Mouse (Mus musculus): ENCODE data around the gene Slc25a15. TPM values are rescaled to one million over a fixed set of nuclear protein-coding genes. Genes with fewer than 3 reads are reported as not detected.

The Slc25a15 gene
- polyA plus RNA-seq, 1 experiment from 2014 or later, result 17.7 TPM

- peak overlapping the region; percentile 82 for H3K4me2 ChIP-seq (ENCODE audit: low read depth, low read length)
- peak overlapping the region; percentile 76; the same call in 1 of the 2 replicates for H3K4me3 ChIP-seq (ENCODE audit: low read depth, low read length)
- no peak overlapping the region for H3K27ac ChIP-seq (replicated peaks; ENCODE audit: low read depth, low read length)
Measured at GRCm38 (mm10) chr8:22399285-22399880, 986 bp upstream of the Slc25a15 start.

GRCm38 (mm10) chr8:22397811-22398141 lies 621 bp downstream of the Slc25a15 start:
- no peaks in the 10 kb centered on the region for H3K4me1 ChIP-seq (ENCODE audit: control insufficient read depth, insufficient read depth, low read length)
- peak overlapping the region; percentile 82 for H3K4me2 ChIP-seq (ENCODE audit: low read depth, low read length)
- H3K9me3 ChIP-seq (replicated peaks; ENCODE audit: control insufficient read depth, low read length), result no peaks in the 10 kb centered on the region
- H3K27ac ChIP-seq (replicated peaks; ENCODE audit: low read depth, low read length), result no peak overlapping the region
- H3K9ac ChIP-seq (replicated peaks; ENCODE audit: low read length), result peak overlapping the region; percentile 80
- WGBS, result under 1% methylated on average over 13 of the region's 13 CpGs
- ATAC-seq (replicated peaks; ENCODE audit: insufficient number of reproducible peaks, low FRiP score, low TSS enrichment, low read depth), result no peak
- H3K4me3 ChIP-seq (ENCODE audit: low read depth, low read length), result peak overlapping the region; percentile 76
- H3K36me3 ChIP-seq (replicated peaks; ENCODE audit: control insufficient read depth, insufficient read depth, low read depth, low read length), result no peaks in the 10 kb centered on the region
- no peaks in the 10 kb centered on the region for H3K27me3 ChIP-seq (ENCODE audit: control insufficient read depth, insufficient read depth, low read length)
- DNase-seq (ENCODE audit: low spot score), result peak; percentile 40

More at GRCm38 (mm10) chr8:22399285-22399880, 986 bp upstream of the Slc25a15 start:
- no peaks in the 10 kb centered on the region for H3K4me1 ChIP-seq (ENCODE audit: control insufficient read depth, insufficient read depth, low read length)
- H3K9me3 ChIP-seq (replicated peaks; ENCODE audit: control insufficient read depth, low read length), result no peaks in the 10 kb centered on the region
- H3K27me3 ChIP-seq (ENCODE audit: control insufficient read depth, insufficient read depth, low read length), result no peaks in the 10 kb centered on the region
- no peak for ATAC-seq (replicated peaks; ENCODE audit: insufficient number of reproducible peaks, low FRiP score, low TSS enrichment, low read depth)
- H3K9ac ChIP-seq (replicated peaks; ENCODE audit: low read length), result peak overlapping the region; percentile 80; the same call in 1 of the 2 replicates
- DNase-seq (ENCODE audit: low spot score), result no peak
- H3K36me3 ChIP-seq (replicated peaks; ENCODE audit: control insufficient read depth, insufficient read depth, low read depth, low read length), result no peaks in the 10 kb centered on the region
- WGBS, result 84% methylated on average over 8 of the region's 8 CpGs

GRCm38 (mm10) chr8:22395256-22395655 lies 3.1 kb downstream of the Slc25a15 start:
- no peak for DNase-seq (ENCODE audit: low spot score)
- WGBS, result 93% methylated on average over 8 of the region's 8 CpGs
- H3K27ac ChIP-seq (replicated peaks; ENCODE audit: low read depth, low read length), result no peak overlapping the region

GRCm38 (mm10) chr8:22394471-22394870 lies 3.9 kb downstream of the Slc25a15 start:
- Histone ChIP-seq H3K36me3 (replicated peaks; ENCODE audit: control insufficient read depth, insufficient read depth, low read depth, low read length) (no peaks in the 10 kb centered on the region), H3K9ac (replicated peaks; ENCODE audit: low read length) (no peak overlapping the region), H3K4me2 (ENCODE audit: low read depth, low read length) (no peak overlapping the region), H3K4me3 (ENCODE audit: low read depth, low read length) (no peak overlapping the region), H3K27ac (replicated peaks; ENCODE audit: low read depth, low read length) (no peak overlapping the region), H3K4me1 (ENCODE audit: control insufficient read depth, insufficient read depth, low read length) (no peaks in the 10 kb centered on the region), H3K9me3 (replicated peaks; ENCODE audit: control insufficient read depth, low read length) (no peaks in the 10 kb centered on the region), H3K27me3 (ENCODE audit: control insufficient read depth, insufficient read depth, low read length) (no peaks in the 10 kb centered on the region)
- 71% methylated on average over 4 of the region's 4 CpGs for WGBS
- DNase-seq (ENCODE audit: low spot score) (no peak), ATAC-seq (replicated peaks; ENCODE audit: insufficient number of reproducible peaks, low FRiP score, low TSS enrichment, low read depth) (no peak)

More at GRCm38 (mm10) chr8:22395256-22395655, 3.1 kb downstream of the Slc25a15 start:
- no peak overlapping the region for H3K9ac ChIP-seq (replicated peaks; ENCODE audit: low read length)
- no peak overlapping the region for H3K4me3 ChIP-seq (ENCODE audit: low read depth, low read length)
- no peaks in the 10 kb centered on the region for H3K36me3 ChIP-seq (replicated peaks; ENCODE audit: control insufficient read depth, insufficient read depth, low read depth, low read length)
- ATAC-seq (replicated peaks; ENCODE audit: insufficient number of reproducible peaks, low FRiP score, low TSS enrichment, low read depth), result no peak
- H3K4me1 ChIP-seq (ENCODE audit: control insufficient read depth, insufficient read depth, low read length), result no peaks in the 10 kb centered on the region
- H3K27me3 ChIP-seq (ENCODE audit: control insufficient read depth, insufficient read depth, low read length), result no peaks in the 10 kb centered on the region
- H3K4me2 ChIP-seq (ENCODE audit: low read depth, low read length), result no peak overlapping the region
- no peaks in the 10 kb centered on the region for H3K9me3 ChIP-seq (replicated peaks; ENCODE audit: control insufficient read depth, low read length)

- Histone ChIP-seq H3K9me3 (replicated peaks; ENCODE audit: control insufficient read depth, low read length) (no peaks in the 10 kb centered on the region), H3K4me2 (ENCODE audit: low read depth, low read length) (no peak overlapping the region), H3K4me3 (ENCODE audit: low read depth, low read length) (no peak overlapping the region), H3K9ac (replicated peaks; ENCODE audit: low read length) (no peak overlapping the region), H3K36me3 (replicated peaks; ENCODE audit: control insufficient read depth, insufficient read depth, low read depth, low read length) (no peaks in the 10 kb centered on the region), H3K4me1 (ENCODE audit: control insufficient read depth, insufficient read depth, low read length) (no peaks in the 10 kb centered on the region), H3K27me3 (ENCODE audit: control insufficient read depth, insufficient read depth, low read length) (no peaks in the 10 kb centered on the region), H3K27ac (replicated peaks; ENCODE audit: low read depth, low read length) (no peak overlapping the region)
- 88% methylated on average over 8 of the region's 8 CpGs for WGBS
- ATAC-seq (replicated peaks; ENCODE audit: insufficient number of reproducible peaks, low FRiP score, low TSS enrichment, low read depth) (no peak), DNase-seq (ENCODE audit: low spot score) (no peak)
Measured at GRCm38 (mm10) chr8:22390766-22391463, 7.5 kb downstream of the Slc25a15 start.

- H3K36me3 ChIP-seq (replicated peaks; ENCODE audit: control insufficient read depth, insufficient read depth, low read depth, low read length), result no peaks in the 10 kb centered on the region
- ATAC-seq (replicated peaks; ENCODE audit: insufficient number of reproducible peaks, low FRiP score, low TSS enrichment, low read depth) (no peak), DNase-seq (ENCODE audit: low spot score) (no peak)
- no peaks in the 10 kb centered on the region for H3K27me3 ChIP-seq (ENCODE audit: control insufficient read depth, insufficient read depth, low read length)
- no peaks in the 10 kb centered on the region for H3K4me1 ChIP-seq (ENCODE audit: control insufficient read depth, insufficient read depth, low read length)
- 78% methylated on average over 10 of the region's 10 CpGs for WGBS
- H3K4me2 ChIP-seq (ENCODE audit: low read depth, low read length), result no peak overlapping the region
- H3K9ac ChIP-seq (replicated peaks; ENCODE audit: low read length), result no peak overlapping the region
- H3K9me3 ChIP-seq (replicated peaks; ENCODE audit: control insufficient read depth, low read length), result no peaks in the 10 kb centered on the region
- H3K4me3 ChIP-seq (ENCODE audit: low read depth, low read length), result no peak overlapping the region
- no peak overlapping the region for H3K27ac ChIP-seq (replicated peaks; ENCODE audit: low read depth, low read length)
Measured at GRCm38 (mm10) chr8:22389874-22390273, 8.5 kb downstream of the Slc25a15 start.

GRCm38 (mm10) chr8:22385158-22385557 lies 13.2 kb downstream of the Slc25a15 start:
- Histone ChIP-seq H3K9ac (replicated peaks; ENCODE audit: low read length) (no peak overlapping the region), H3K4me3 (ENCODE audit: low read depth, low read length) (no peak overlapping the region), H3K36me3 (replicated peaks; ENCODE audit: control insufficient read depth, insufficient read depth, low read depth, low read length) (no peaks in the 10 kb centered on the region), H3K9me3 (replicated peaks; ENCODE audit: control insufficient read depth, low read length) (no peaks in the 10 kb centered on the region), H3K27me3 (ENCODE audit: control insufficient read depth, insufficient read depth, low read length) (no peaks in the 10 kb centered on the region), H3K4me1 (ENCODE audit: control insufficient read depth, insufficient read depth, low read length) (no peaks in the 10 kb centered on the region), H3K4me2 (ENCODE audit: low read depth, low read length) (no peak overlapping the region), H3K27ac (replicated peaks; ENCODE audit: low read depth, low read length) (no peak overlapping the region)
- 87% methylated on average over 6 of the region's 6 CpGs for WGBS
- ATAC-seq (replicated peaks; ENCODE audit: insufficient number of reproducible peaks, low FRiP score, low TSS enrichment, low read depth) (no peak), DNase-seq (ENCODE audit: low spot score) (no peak)

GRCm38 (mm10) chr8:22382824-22383595 lies 15.4 kb downstream of the Slc25a15 start:
- Histone ChIP-seq H3K4me1 (ENCODE audit: control insufficient read depth, insufficient read depth, low read length) (no peaks in the 10 kb centered on the region), H3K36me3 (replicated peaks; ENCODE audit: control insufficient read depth, insufficient read depth, low read depth, low read length) (no peaks in the 10 kb centered on the region), H3K4me2 (ENCODE audit: low read depth, low read length) (no peak overlapping the region), H3K9me3 (replicated peaks; ENCODE audit: control insufficient read depth, low read length) (no peaks in the 10 kb centered on the region), H3K9ac (replicated peaks; ENCODE audit: low read length) (no peak overlapping the region), H3K27ac (replicated peaks; ENCODE audit: low read depth, low read length) (no peak overlapping the region), H3K27me3 (ENCODE audit: control insufficient read depth, insufficient read depth, low read length) (no peaks in the 10 kb centered on the region), H3K4me3 (ENCODE audit: low read depth, low read length) (no peak overlapping the region)
- DNase-seq (ENCODE audit: low spot score) (peak; percentile 8), ATAC-seq (replicated peaks; ENCODE audit: insufficient number of reproducible peaks, low FRiP score, low TSS enrichment, low read depth) (no peak)
- WGBS, result 74% methylated on average over 19 of the region's 19 CpGs

Measured in embryonic facial prominence, embryonic 11.5 days (tissue).